Mouse (Mus musculus) adrenal gland, postnatal 25 days (tissue): ENCODE measurements around the gene Tbata. TPM values are rescaled to one million over a fixed set of nuclear protein-coding genes. Genes with fewer than 3 reads are reported as not detected.

Source experiments
- DNase-seq: peaks from one replicate; pipeline ENCODE4 v3.0.0; 2021; ENCODE audit warnings: mixed read lengths
- total RNA-seq: library from RNA; stranded (reverse); gene quantifications from 2 replicates; pipeline ENCODE4 v1.2.3, GENCODE M21; 2021

Tbata gene
- total RNA-seq, 1 experiment from 2014 or later: not detected

DNA sequence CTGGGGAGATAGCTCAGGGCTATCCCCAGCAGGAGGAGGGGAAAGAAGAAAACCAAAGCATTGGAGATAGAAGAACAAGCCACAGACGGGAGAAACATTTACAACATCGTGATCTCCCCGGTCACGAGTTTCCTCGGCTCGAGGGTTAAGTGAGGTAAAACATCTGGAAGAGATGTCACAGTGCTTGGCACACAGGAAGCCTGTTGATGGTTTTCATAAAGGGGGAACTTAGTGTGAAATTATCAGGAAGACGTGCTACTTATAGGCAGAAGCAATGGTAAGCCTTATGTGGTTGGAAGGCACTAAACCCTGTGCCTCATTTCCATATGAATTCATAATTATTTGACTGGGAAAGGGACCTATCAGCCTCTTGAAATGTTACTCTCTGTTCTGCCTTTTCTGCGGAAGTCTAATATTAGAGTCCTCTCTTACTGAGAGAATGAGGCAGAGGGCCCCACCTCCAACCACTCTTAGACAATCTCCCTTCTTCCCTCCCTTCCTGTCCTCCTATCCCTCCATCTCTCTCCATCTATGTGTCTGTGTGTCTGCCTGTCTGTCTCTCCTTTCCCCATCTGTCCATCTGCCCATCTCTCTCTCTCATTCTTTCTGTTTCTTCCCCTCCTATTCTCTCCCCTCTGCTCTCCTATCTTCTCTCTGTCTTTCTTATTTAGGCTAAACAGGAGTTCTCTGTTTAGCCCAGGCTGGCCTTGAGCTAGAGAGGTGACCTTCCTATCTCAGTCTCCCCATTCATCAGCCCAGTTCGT lies 4.2 kb upstream of the Tbata start:
- DNase-seq: no peak

DNA sequence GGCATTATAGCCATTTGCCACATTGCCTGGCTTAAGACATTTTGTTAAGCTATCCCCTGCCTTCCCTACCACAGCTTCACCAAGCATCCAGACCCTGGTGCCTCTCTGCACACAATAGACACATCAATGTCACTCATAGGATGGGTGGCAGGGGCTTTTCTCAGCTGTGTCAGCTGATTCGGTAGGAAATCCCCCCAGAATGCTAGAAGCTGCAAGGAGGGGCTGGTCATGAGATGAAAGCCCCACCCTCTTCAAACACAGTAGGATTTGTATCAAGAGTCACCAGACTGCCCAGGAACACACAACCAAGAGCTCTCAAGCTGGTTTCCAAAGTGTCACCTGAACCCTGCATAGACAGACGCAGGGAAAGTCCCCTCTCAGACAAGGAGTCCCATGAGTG lies 3.4 kb upstream of the Tbata start:
- DNase-seq: no peak

GRCm38 (mm10) chr10:61172496-61172895 lies 742 bp downstream of the Tbata start:
- no peak for DNase-seq

- no peak for DNase-seq
These were observed 3.1 kb downstream of the Tbata start for GRCm38 (mm10) chr10:61174711-61175441.

- DNase-seq: peak; percentile 41
These were observed 3.9 kb downstream of the Tbata start for GRCm38 (mm10) chr10:61175442-61176204.

- no peak for DNase-seq
These were observed 4.6 kb downstream of the Tbata start for GRCm38 (mm10) chr10:61176221-61176790.

DNA sequence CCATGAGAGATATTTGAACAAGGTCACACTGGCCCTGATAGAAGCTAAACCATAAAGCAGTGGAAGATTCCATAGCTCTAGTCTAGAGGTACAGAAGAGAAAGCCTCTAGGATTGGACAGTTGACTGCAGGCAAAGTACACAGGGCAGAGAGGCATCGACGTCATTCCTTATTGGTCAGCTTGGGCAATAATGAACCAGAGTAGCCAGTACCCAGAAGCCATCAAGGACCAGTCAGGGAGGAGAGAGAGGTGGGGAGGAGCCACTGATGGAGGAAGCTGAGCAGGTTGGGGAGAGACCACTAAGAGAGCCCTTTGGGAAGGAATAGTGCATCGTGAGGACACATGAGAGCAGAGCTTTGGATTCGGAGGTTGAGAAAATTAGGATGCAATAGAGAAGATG lies 6.0 kb downstream of the Tbata start:
- DNase-seq: no peak

DNA sequence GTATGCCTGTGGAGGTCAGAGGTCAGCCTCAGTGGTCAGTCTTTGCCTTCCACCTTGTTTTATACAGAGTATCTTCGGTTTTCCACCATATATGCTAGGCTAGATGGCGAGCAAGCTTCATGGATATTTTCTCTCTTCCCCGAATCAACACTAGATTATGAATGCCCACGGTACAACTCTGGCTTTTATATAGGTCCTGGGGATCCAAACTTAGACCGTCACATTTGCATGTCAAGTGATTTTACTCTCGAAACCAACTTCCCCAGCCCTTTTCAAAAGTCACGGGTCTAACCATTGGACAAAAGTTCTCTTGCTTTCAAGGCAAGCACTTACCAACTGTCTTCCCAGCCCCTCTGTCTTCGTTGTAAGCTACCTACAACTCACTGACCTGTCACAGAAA lies 6.9 kb downstream of the Tbata start:
- DNase-seq: no peak

- DNase-seq: no peak
These were observed 8.2 kb downstream of the Tbata start for GRCm38 (mm10) chr10:61179927-61180326.

GRCm38 (mm10) chr10:61187001-61187400 lies 15.2 kb downstream of the Tbata start:
- no peak for DNase-seq

GRCm38 (mm10) chr10:61188010-61188409 lies 16.3 kb downstream of the Tbata start:
- DNase-seq: no peak

- DNase-seq: no peak
These were observed 22.9 kb downstream of the Tbata start for GRCm38 (mm10) chr10:61194611-61195010.

DNA sequence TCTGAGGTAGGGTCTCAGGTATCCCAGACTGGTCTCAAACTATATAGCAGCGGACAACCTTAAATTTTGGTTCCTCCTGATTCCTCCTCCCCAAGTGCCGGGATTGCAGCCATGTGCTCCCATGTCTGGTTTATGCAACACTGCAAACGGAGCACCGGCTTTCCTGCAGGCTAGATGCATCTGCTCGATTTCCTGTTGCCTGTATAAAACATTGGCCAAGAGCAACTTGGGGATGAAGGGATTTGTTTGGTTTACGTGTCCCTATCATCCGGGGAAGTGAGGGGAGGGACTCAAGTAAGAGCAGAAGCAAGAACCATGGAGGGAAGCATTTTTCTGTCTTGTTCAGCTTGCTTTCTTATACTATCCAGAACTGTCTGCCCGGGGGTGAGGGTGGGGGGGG lies 23.5 kb downstream of the Tbata start:
- no peak for DNase-seq

- DNase-seq: no peak
These were observed 24.1 kb downstream of the Tbata start for GRCm38 (mm10) chr10:61195718-61196291.

DNA sequence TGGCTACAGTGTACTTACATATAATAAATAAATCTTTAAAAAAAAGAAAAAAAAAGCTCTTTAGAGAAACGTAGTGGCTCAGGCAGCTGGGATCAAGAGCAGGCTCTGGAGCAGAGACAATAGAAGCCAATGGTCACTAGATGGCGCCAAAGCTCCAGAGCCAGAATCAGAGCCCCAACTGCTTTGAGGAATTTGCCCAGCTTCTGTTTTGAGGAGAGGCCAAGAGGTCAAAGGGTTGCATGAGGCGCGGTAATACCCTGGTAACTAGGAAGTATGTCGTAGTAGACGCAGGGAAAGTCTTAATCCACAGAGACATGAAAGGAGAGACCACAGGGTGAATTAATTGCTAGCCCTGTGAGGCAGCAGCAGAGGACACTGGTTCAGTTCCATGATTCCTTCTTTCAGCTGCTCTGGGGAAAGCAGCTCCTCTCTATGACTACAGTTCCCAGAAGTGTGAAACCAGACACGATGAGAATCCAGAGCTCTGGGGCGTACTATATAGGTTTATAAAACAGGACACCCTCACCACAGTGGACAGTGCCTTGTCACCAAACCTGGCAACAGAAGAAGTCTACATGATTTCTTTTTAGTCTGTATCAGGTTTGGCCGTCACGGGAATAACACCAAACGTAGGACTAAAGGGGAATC lies 27.9 kb downstream of the Tbata start:
- peak; percentile 69 for DNase-seq

DNA sequence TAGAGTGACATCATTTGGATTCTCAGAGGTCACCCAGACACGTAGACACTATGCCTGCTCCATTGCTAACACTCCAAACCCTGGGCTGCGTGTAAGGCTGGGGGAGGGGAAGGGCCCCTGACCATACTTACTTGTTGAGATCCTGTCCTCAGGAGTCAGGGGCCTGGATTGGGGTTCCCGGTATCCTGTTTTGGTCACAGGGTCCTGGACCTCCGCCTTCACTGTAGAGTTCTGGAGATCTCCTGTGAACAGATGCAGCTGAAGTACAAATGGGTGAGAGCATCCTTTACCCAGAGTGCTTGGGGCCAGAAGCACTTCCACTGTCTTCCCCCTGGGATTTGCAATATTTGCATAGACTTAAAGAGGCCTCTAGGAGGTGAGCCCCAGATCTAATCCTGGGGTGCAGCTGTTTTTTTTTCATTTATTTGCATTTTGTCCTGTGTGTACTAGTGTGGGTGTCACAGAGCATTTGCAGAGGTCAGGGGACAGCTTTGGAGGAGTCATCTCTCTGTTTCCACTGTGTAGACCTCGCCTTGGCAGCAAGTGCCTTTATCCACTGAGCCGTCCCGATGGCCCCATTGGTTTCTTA lies 28.6 kb downstream of the Tbata start:
- DNase-seq: no peak

DNA sequence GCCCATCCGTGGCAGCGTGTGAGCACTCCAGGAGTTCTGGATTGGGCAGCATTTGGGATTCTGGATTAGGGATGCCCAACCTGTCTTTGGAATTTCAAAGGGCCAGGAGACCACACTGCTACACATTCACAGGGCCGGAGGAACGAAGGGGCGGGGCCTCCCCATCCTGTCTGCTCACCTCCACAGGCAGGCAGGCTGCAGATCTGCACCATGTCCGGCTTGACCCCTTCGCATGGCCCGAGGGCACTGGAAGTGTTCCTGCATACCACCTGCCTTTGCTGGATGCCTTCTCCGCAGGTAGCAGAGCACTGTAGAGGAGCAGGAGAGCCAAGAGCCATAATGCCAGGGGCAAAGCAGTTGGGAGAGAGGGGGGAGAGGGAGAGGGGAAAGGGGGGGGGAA lies 29.2 kb downstream of the Tbata start:
- no peak for DNase-seq

DNA sequence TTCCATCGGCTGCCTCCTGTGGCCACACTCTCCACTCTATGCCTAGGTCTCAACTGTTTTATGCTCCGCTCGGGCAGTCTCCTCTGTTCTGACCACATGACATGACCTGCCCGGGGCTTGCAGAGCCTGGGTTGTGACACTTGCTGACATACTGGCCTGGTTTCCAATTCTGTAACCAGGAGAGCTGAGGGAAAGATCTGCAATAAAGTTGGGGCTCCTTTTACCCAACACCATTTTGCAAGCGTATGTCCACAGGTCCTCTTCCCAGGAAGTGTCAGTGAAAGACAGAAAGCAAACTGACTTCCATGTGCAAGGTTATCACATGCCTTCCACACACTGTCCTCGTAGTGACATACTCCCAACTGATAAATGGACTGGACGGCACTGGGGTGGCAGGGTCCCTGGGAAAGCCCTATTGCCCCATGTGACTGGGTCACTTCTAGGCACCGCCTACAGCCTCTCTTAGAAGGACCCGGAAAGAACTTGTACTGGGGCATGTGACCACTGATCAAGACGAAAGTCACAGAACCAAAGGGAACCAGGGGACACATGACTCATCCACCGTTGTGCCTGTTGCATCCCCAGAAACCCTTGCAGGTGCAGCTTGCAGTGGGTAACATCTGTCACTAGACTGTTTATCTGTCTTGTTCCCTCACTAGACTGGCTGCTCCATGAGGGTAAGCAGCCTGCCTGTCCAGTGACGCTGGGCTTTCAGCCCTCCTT lies 30.0 kb downstream of the Tbata start:
- DNase-seq: no peak

DNA sequence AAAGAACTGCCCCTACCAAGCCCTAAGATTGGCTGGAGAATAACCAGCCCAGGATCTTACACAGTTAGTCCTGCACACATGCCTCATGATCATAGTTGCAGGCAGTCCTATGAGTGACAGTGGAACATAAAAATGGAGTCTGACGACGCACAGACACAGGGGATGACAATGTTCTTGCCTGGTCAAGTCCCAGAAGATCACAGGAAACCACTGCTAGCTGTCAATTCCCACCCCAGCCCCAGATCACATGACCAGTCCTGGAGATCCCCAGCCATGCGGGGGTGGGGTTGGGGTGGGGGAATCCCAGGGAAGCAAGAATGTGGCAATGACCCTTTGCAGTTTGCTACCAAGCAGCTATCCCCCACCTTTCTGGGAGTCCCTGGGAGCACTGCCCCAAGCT lies 32.2 kb downstream of the Tbata start:
- DNase-seq: no peak

- no peak for DNase-seq
These were observed 36.4 kb downstream of the Tbata start for GRCm38 (mm10) chr10:61208114-61208684.
